Mouse (Mus musculus): Measurements from ENCODE around the gene Slc22a23.
A peak's percentile ranks its signal among the peaks of the same experiment; 100 is the strongest.

The Slc22a23 gene

GRCm38 (mm10) chr13:34343719-34344375 lies 1.1 kb downstream of the Slc22a23 start:
- peak in 1 of 2 experiments; percentile 37 for DNase-seq

GRCm38 (mm10) chr13:34342286-34342890 lies 2.6 kb downstream of the Slc22a23 start:
- DNase-seq: no peak

- no peak for DNase-seq
Measured at GRCm38 (mm10) chr13:34336895-34337294, 8.1 kb downstream of the Slc22a23 start.

- DNase-seq: no peak
Measured at GRCm38 (mm10) chr13:34334847-34335246, 10.1 kb downstream of the Slc22a23 start.

- DNase-seq: no peak
Measured at GRCm38 (mm10) chr13:34332762-34333161, 12.2 kb downstream of the Slc22a23 start.

- DNase-seq: peak in 1 of 2 experiments; percentile 42
Measured at GRCm38 (mm10) chr13:34331399-34332186, 13.4 kb downstream of the Slc22a23 start.

- DNase-seq: no peak
Measured at GRCm38 (mm10) chr13:34329589-34329988, 15.4 kb downstream of the Slc22a23 start.

GRCm38 (mm10) chr13:34326992-34327391 lies 18.0 kb downstream of the Slc22a23 start:
- DNase-seq: no peak

- DNase-seq: no peak
Measured at GRCm38 (mm10) chr13:34323361-34323760, 21.6 kb downstream of the Slc22a23 start.

- no peak for DNase-seq
Measured at GRCm38 (mm10) chr13:34320482-34320881, 24.5 kb downstream of the Slc22a23 start.

GRCm38 (mm10) chr13:34317051-34317450 lies 27.9 kb downstream of the Slc22a23 start:
- DNase-seq: peak; percentile 82 to 90

GRCm38 (mm10) chr13:34316511-34316910 lies 28.5 kb downstream of the Slc22a23 start:
- no peak for DNase-seq

- DNase-seq: no peak
Measured at GRCm38 (mm10) chr13:34313033-34313491, 31.9 kb downstream of the Slc22a23 start.

GRCm38 (mm10) chr13:34312346-34313002 lies 32.5 kb downstream of the Slc22a23 start:
- no peak for DNase-seq

GRCm38 (mm10) chr13:34311593-34311992 lies 33.4 kb downstream of the Slc22a23 start:
- DNase-seq: no peak

- DNase-seq: no peak
Measured at GRCm38 (mm10) chr13:34308604-34308927, 36.4 kb downstream of the Slc22a23 start.

- DNase-seq: peak in 1 of 2 experiments; percentile 49
Measured at GRCm38 (mm10) chr13:34307696-34308603, 37.0 kb downstream of the Slc22a23 start.

GRCm38 (mm10) chr13:34305964-34306671 lies 38.9 kb downstream of the Slc22a23 start:
- DNase-seq: no peak

GRCm38 (mm10) chr13:34304896-34305295 lies 40.1 kb downstream of the Slc22a23 start:
- DNase-seq: peak; percentile 72 to 88

- DNase-seq: no peak
Measured at GRCm38 (mm10) chr13:34303386-34304016, 41.5 kb downstream of the Slc22a23 start.

GRCm38 (mm10) chr13:34301585-34301984 lies 43.4 kb downstream of the Slc22a23 start:
- no peak for DNase-seq

All from kidney, postnatal 36 days (tissue).